Mouse (Mus musculus) B cell, adult 67 days (primary cell): Measurements from ENCODE around the gene Trarg1. TPM values are rescaled to one million over a fixed set of nuclear protein-coding genes. Genes with fewer than 3 reads are reported as not detected.

Experiments used
- total RNA-seq, 2 experiments: library from RNA; stranded (reverse); gene quantifications; 4 replicates each; pipeline ENCODE4 v1.2.4; 2023

Gene Trarg1
- not detected for total RNA-seq

GRCm38 (mm10) chr11:76679508-76679907 lies at the start of gene Trarg1:
Gene Trarg1, plus strand, starts transcription at chr11:76679808.

GRCm38 (mm10) chr11:76671871-76672475 lies 7.6 kb upstream of the Trarg1 start, which contains the start of gene Bhlha9:
Gene Bhlha9, plus strand, starts transcription at chr11:76672470.

Other genes starting within 250 kb of the Trarg1 start
- gene Abr, start 57.5 kb upstream of the Trarg1 start, total RNA-seq = 10 to 100 TPM; 25.7 to 30.4 TPM
- not detected for gene Bhlha9, start 7.3 kb upstream of the Trarg1 start, total RNA-seq
- gene Gosr1, start 83.8 kb downstream of the Trarg1 start, total RNA-seq = 10 to 100 TPM; 51.2 to 57.9 TPM
- gene Cpd, start 167.2 kb downstream of the Trarg1 start, total RNA-seq = 1 to 10 TPM; 1.1 to 1.2 TPM
- not detected for gene Tmigd1, start 222.4 kb downstream of the Trarg1 start, total RNA-seq
- gene Blmh, start 245.0 kb downstream of the Trarg1 start, total RNA-seq = 10 to 100 TPM; 43.8 to 50.3 TPM